Mouse (Mus musculus) intestine, postnatal 0 days (tissue): Measurements from ENCODE around the gene Dio1. TPM values are rescaled to one million over a fixed set of nuclear protein-coding genes. Genes with fewer than 3 reads are reported as not detected.

ENCODE experiments used
- ATAC-seq: fragments of 200-750 bp; cut with Nextera tagmentation; 2 replicates; pipeline ENCODE4 v1.8.0; 2017; ENCODE audit warnings: mild to moderate bottlenecking, moderate TSS enrichment, moderate library complexity
- H3K27ac ChIP-seq: fragments of 300-500 bp; sonication (generic); 2 replicates; pipeline ENCODE4 v1.5.1; 2014; ENCODE audit warnings: mild to moderate bottlenecking, low read depth, low read length, moderate library complexity
- H3K27me3 ChIP-seq: fragments of 300-500 bp; sonication (generic); replicated peaks from 2 replicates; pipeline ENCODE4 v1.6.1; 2014; ENCODE audit warnings: low read length, mixed read lengths; ENCODE audit not compliant: control insufficient read depth, insufficient read depth
- H3K36me3 ChIP-seq: fragments of 300-500 bp; sonication (generic); 2 replicates; pipeline ENCODE4 v1.6.1; 2014; ENCODE audit warnings: mild to moderate bottlenecking, moderate library complexity; ENCODE audit not compliant: control insufficient read depth, insufficient read depth
- H3K4me1 ChIP-seq: fragments of 300-500 bp; sonication (generic); replicated peaks from 2 replicates; pipeline ENCODE4 v1.6.1; 2014; ENCODE audit warnings: antibody characterized with exemption, low read length, mixed read lengths; ENCODE audit not compliant: control insufficient read depth, insufficient read depth
- H3K4me2 ChIP-seq: fragments of 300-500 bp; sonication (generic); replicated peaks from 2 replicates; pipeline ENCODE4 v1.6.1; 2014; ENCODE audit warnings: low read depth, mild to moderate bottlenecking, moderate library complexity
- H3K4me3 ChIP-seq: fragments of 300-500 bp; sonication (generic); 2 replicates; pipeline ENCODE4 v1.5.1; 2014; ENCODE audit warnings: low read depth, low read length
- H3K9ac ChIP-seq: fragments of 300-500 bp; sonication (generic); 2 replicates; pipeline ENCODE4 v1.6.1; 2014; ENCODE audit warnings: mild to moderate bottlenecking, low read depth, low read length
- H3K9me3 ChIP-seq: fragments of 300-500 bp; sonication (generic); 2 replicates; pipeline ENCODE4 v1.6.1; 2016; ENCODE audit warnings: mixed run types; ENCODE audit not compliant: control insufficient read depth
- CTCF ChIP-seq: sonication (generic); IDR thresholded peaks from 2 replicates; pipeline ENCODE4 v1.5.1; 2016; ENCODE audit warnings: low read depth, mild to moderate bottlenecking, control low read depth, antibody characterized with exemption, moderate library complexity
- WGBS: fragments of 180-500 bp; shearing (Covaris S2); extraction: QIAGEN DNeasy Blood & Tissue Kit; methylation state at CpG from one replicate; pipeline ENCODE4 v1.1.7; 2014; 5-methylcytosine and 5-hydroxymethylcytosine counted together
- polyA plus RNA-seq: library from polyadenylated mRNA; unstranded; fragments of >200 nt; fragmentation: Nextera tagmentation; extraction: Ambion mirVana; gene quantifications from 2 replicates; pipeline ENCODE4 v1.2.1, GENCODE M21; 2015

The Dio1 gene
- polyA plus RNA-seq, 1 experiment from 2014 or later, result 67.4 TPM

- ATAC-seq, result no peak
- Histone ChIP-seq H3K27me3 (no peaks in the 10 kb centered on the region), H3K4me3 (no peak overlapping the region), H3K4me2 (no peak overlapping the region), H3K4me1 (peaks cover 3% of the 10 kb centered on the region; the same call in 1 of the 2 replicates), H3K9me3 (no peaks in the 10 kb centered on the region), H3K9ac (no peak overlapping the region), H3K36me3 (peaks cover 16% of the 10 kb centered on the region; the same call in 1 of the 2 replicates), H3K27ac (no peak overlapping the region)
- TF ChIP-seq CTCF, result peak; percentile 49
- 92% methylated on average over 4 of the region's 4 CpGs for WGBS
These were observed 26.5 kb upstream of the Dio1 start for GRCm38 (mm10) chr4:107333514-107333913.

- H3K27ac ChIP-seq, result peak overlapping the region; percentile 17; the same call in 1 of the 2 replicates
- TF ChIP-seq CTCF, result no peak
- H3K9ac ChIP-seq, result no peak overlapping the region
- H3K9me3 ChIP-seq, result no peaks in the 10 kb centered on the region
- H3K36me3 ChIP-seq, result peaks cover 11% of the 10 kb centered on the region; the same call in 1 of the 2 replicates
- no peak overlapping the region for H3K4me2 ChIP-seq
- 43% methylated on average over 8 of the region's 8 CpGs for WGBS
- no peak overlapping the region for H3K4me3 ChIP-seq
- no peaks in the 10 kb centered on the region for H3K4me1 ChIP-seq
- no peaks in the 10 kb centered on the region for H3K27me3 ChIP-seq
- peak; percentile 82 for ATAC-seq
These were observed 21.6 kb upstream of the Dio1 start for GRCm38 (mm10) chr4:107328530-107328929.

DNA sequence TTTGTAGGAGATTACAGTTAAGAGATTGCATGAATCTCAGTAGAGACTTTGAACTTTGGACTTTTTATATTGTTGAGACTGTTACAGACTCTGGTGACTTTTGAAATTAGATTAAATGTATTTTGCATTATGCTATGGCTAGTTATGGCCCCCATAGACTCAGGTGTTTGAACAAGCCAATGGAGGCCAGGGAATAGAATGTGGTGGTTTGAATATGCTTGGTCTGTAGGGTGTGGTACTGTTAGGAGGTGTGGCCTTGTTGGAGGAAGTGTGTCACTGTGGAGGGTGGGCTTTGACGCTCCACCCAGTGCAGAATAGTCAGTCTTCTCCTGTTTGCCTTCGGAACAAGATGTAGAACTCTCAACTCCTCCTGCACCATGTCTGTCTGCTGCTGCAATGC is 16.1 kb upstream of the Dio1 start:
- Histone ChIP-seq H3K4me1 (no peaks in the 10 kb centered on the region), H3K36me3 (peaks cover 38% of the 10 kb centered on the region), H3K27ac (0 out of 2 replicates have a peak overlapping the region, but pooled peaks have one; percentile 1), H3K27me3 (no peaks in the 10 kb centered on the region), H3K9me3 (no peaks in the 10 kb centered on the region), H3K9ac (no peak overlapping the region), H3K4me2 (no peak overlapping the region; the same call in 1 of the 2 replicates), H3K4me3 (no peak overlapping the region)
- peak; percentile 59 for ATAC-seq
- WGBS, result 78% methylated on average over 2 of the region's 2 CpGs
- TF ChIP-seq CTCF, result no peak

DNA sequence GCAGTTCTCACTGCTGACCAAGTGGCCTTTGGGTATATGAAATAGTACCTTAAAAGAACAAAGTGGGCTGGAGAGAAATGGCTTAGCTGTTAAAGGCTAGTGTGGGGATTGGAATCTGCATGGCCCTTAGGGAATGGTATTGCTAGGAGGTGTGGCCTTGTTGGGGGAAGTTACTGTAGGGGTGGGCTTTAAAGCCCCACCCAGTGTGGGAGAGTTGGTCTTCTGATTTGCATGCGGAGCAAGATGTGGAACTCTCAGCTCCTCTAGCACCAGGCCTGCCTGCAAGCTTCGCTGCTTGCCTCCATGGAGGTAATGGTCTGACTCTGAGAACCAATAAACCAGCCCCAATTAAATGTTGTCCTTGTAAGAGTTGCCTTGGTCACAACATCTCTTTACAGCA is 14.1 kb upstream of the Dio1 start:
- no peak for TF ChIP-seq CTCF
- 76% methylated on average over 2 of the region's 2 CpGs for WGBS
- no peak overlapping the region for H3K4me3 ChIP-seq
- no peak overlapping the region for H3K9ac ChIP-seq
- no peaks in the 10 kb centered on the region for H3K9me3 ChIP-seq
- no peak overlapping the region for H3K4me2 ChIP-seq
- ATAC-seq, result no peak
- no peaks in the 10 kb centered on the region for H3K27me3 ChIP-seq
- peaks cover 47% of the 10 kb centered on the region for H3K36me3 ChIP-seq
- H3K4me1 ChIP-seq, result no peaks in the 10 kb centered on the region
- H3K27ac ChIP-seq, result no peak overlapping the region; the same call in 1 of the 2 replicates

- peaks cover 36% of the 10 kb centered on the region for H3K36me3 ChIP-seq
- no peaks in the 10 kb centered on the region for H3K4me1 ChIP-seq
- TF ChIP-seq CTCF, result no peak
- no peak for ATAC-seq
- H3K9me3 ChIP-seq, result no peaks in the 10 kb centered on the region
- WGBS, result 78% methylated on average over 8 of the region's 8 CpGs
- no peak overlapping the region for H3K9ac ChIP-seq
- no peak overlapping the region for H3K27ac ChIP-seq
- no peak overlapping the region for H3K4me2 ChIP-seq
- H3K27me3 ChIP-seq, result no peaks in the 10 kb centered on the region
- no peak overlapping the region for H3K4me3 ChIP-seq
These were observed 11.7 kb upstream of the Dio1 start for GRCm38 (mm10) chr4:107318646-107319045.

- no peak; the same call in 1 of the 2 replicates for ATAC-seq
- no peak for TF ChIP-seq CTCF
- Histone ChIP-seq H3K4me2 (peak overlapping the region; percentile 82), H3K4me3 (peak overlapping the region; percentile 58), H3K9ac (peak overlapping the region; percentile 64), H3K36me3 (peaks cover 23% of the 10 kb centered on the region), H3K4me1 (no peaks in the 10 kb centered on the region), H3K9me3 (no peaks in the 10 kb centered on the region), H3K27ac (peak overlapping the region; percentile 71), H3K27me3 (no peaks in the 10 kb centered on the region)
- WGBS, result 5% methylated on average over 7 of the region's 7 CpGs
These were observed 7.5 kb upstream of the Dio1 start for GRCm38 (mm10) chr4:107314479-107314805.
